ENCODE assay signal across 21 mouse cellular contexts in genomic region chr2:115631826-115632225, GRCm38 (mm10). TPM values are rescaled to one million over a fixed set of nuclear protein-coding genes. Genes with fewer than 3 reads are reported as not detected.
DNase-seq lines count a peak whose midpoint lies in the region; ATAC-seq and TF ChIP-seq lines count a peak whose summit lies in the region.
"Had no signal": no experiment of that assay in that cellular context is flagged by ENCODE, and none has a peak within 500 bp of the region (broad histone marks: within the 10 kb centered on the region; RNA-seq: fewer than 3 reads in every experiment).

No protein-coding gene starts in this region.

- DNase-seq in heart, postnatal 0 days (ENCODE audit: low spot score): no peak
- DNase-seq in heart, adult 9 months (ENCODE audit: low spot score in 2 of 2): no peak
- DNase-seq in kidney, postnatal 0 days (ENCODE audit: low spot score): peak; percentile 44
- no peak for DNase-seq in kidney, adult 18-20 months
- DNase-seq in MEL (ENCODE audit: low read depth, low spot score) (no peak), adipocyte (ENCODE audit: low spot score) (peak; percentile 10)
- DNase-seq in liver, embryonic 11.5 days (ENCODE audit: low spot score): no peak
- DNase-seq: adrenal gland, postnatal 10 days; cerebellum, adult 11 months; cerebellum, adult 8-10 months; cerebellum, postnatal 14 days; embryo, embryonic 11 days; gastrocnemius, postnatal 14 days; heart, postnatal 14 days; kidney, adult 11 months had no signal

- no peak for TF ChIP-seq EP300 in heart, postnatal 0 days (IDR thresholded peaks at IDR 0.05; ENCODE audit: low read depth)
- TF ChIP-seq EP300 in MEL (IDR thresholded peaks at IDR 0.05; ENCODE audit: low read depth in 1 of 2, low read length in 2 of 2): no peak

- no peaks in the 10 kb centered on the region for H3K79me2 ChIP-seq in MEL (ENCODE audit: control insufficient read depth, insufficient read depth, low read length, poor library complexity)

- H3K4me3 ChIP-seq in heart, postnatal 0 days (ENCODE audit: low read depth, low read length): no peak overlapping the region
- no peak overlapping the region for H3K4me3 ChIP-seq in kidney, postnatal 0 days (replicated peaks; ENCODE audit: low read depth, low read length)
- no peak overlapping the region for H3K4me3 ChIP-seq in MEL (ENCODE audit: control insufficient read depth in 1 of 2, insufficient read depth in 1 of 2, low read depth in 2 of 2, low read length in 2 of 2)
- no peak overlapping the region for H3K4me3 ChIP-seq in forebrain, embryonic 16.5 days (replicated peaks; ENCODE audit: low read length)
- no peak overlapping the region for H3K4me3 ChIP-seq in liver, embryonic 11.5 days (ENCODE audit: low read depth, low read length)
- H3K4me3 ChIP-seq: embryonic facial prominence, embryonic 15.5 days; erythroblast, embryonic 14.5 days; forebrain, embryonic 10.5 days had no signal

- 87% methylated on average over 4 of the region's 4 CpGs for WGBS in heart, postnatal 0 days
- 84% methylated on average over 4 of the region's 4 CpGs for WGBS in kidney, postnatal 0 days
- 95% methylated on average over 4 of the region's 4 CpGs for WGBS in forebrain, embryonic 16.5 days
- 90% methylated on average over 4 of the region's 4 CpGs for WGBS in liver, embryonic 11.5 days

- H3K36me3 ChIP-seq in heart, postnatal 0 days (replicated peaks; ENCODE audit: control insufficient read depth, insufficient read depth, low read length): peaks cover 6% of the 10 kb centered on the region; the same call in 1 of the 2 replicates
- H3K36me3 ChIP-seq in kidney, postnatal 0 days (ENCODE audit: insufficient read depth, low read length): no peaks in the 10 kb centered on the region
- H3K36me3 ChIP-seq in MEL (ENCODE audit: control insufficient read depth in 1 of 2, insufficient read depth in 2 of 2, low read length in 2 of 2): no peaks in the 10 kb centered on the region; a peak in 1 of 4 replicates
- no peaks in the 10 kb centered on the region for H3K36me3 ChIP-seq in forebrain, embryonic 16.5 days (ENCODE audit: control insufficient read depth, insufficient read depth)
- no peaks in the 10 kb centered on the region for H3K36me3 ChIP-seq in liver, embryonic 11.5 days (ENCODE audit: control insufficient read depth, insufficient read depth, low read length)

- no peaks in the 10 kb centered on the region for H3K4me1 ChIP-seq in heart, postnatal 0 days (ENCODE audit: control insufficient read depth, insufficient read depth)
- no peaks in the 10 kb centered on the region for H3K4me1 ChIP-seq in kidney, postnatal 0 days (replicated peaks; ENCODE audit: insufficient read depth, low read length)
- no peaks in the 10 kb centered on the region for H3K4me1 ChIP-seq in MEL (ENCODE audit: control insufficient read depth in 1 of 2, insufficient read depth in 2 of 2, low read length in 2 of 2)
- peaks cover 6% of the 10 kb centered on the region; the same call in 1 of the 2 replicates for H3K4me1 ChIP-seq in forebrain, embryonic 16.5 days (replicated peaks; ENCODE audit: control insufficient read depth, insufficient read depth, low read length)
- H3K4me1 ChIP-seq in liver, embryonic 11.5 days (replicated peaks; ENCODE audit: control insufficient read depth, insufficient read depth, low read length): no peaks in the 10 kb centered on the region
- H3K4me1 ChIP-seq: embryonic facial prominence, embryonic 15.5 days had no signal

- no peak overlapping the region for H3K9ac ChIP-seq in heart, postnatal 0 days (replicated peaks; ENCODE audit: low read depth, low read length)
- no peak overlapping the region for H3K9ac ChIP-seq in kidney, postnatal 0 days (ENCODE audit: low read depth, low read length)
- H3K9ac ChIP-seq in MEL (ENCODE audit: control insufficient read depth, low read depth, low read length, poor library complexity, severe bottlenecking): no peak overlapping the region
- H3K9ac ChIP-seq in forebrain, embryonic 16.5 days (replicated peaks; ENCODE audit: low read depth, low read length): no peak overlapping the region
- H3K9ac ChIP-seq in liver, embryonic 11.5 days (ENCODE audit: low read depth, low read length): no peak overlapping the region
- H3K9ac ChIP-seq: embryonic facial prominence, embryonic 15.5 days had no signal

- H3K9me3 ChIP-seq in heart, postnatal 0 days (replicated peaks; ENCODE audit: control insufficient read depth, low read length): no peaks in the 10 kb centered on the region
- H3K9me3 ChIP-seq in kidney, postnatal 0 days (replicated peaks; ENCODE audit: low read length): no peaks in the 10 kb centered on the region
- H3K9me3 ChIP-seq in MEL (replicated peaks; ENCODE audit: insufficient read depth, low read length): no peaks in the 10 kb centered on the region
- no peaks in the 10 kb centered on the region for H3K9me3 ChIP-seq in forebrain, embryonic 16.5 days (ENCODE audit: control insufficient read depth, low read length)
- H3K9me3 ChIP-seq in liver, embryonic 11.5 days (ENCODE audit: control insufficient read depth, low read length): no peaks in the 10 kb centered on the region
- H3K9me3 ChIP-seq: embryonic facial prominence, embryonic 15.5 days; forebrain, embryonic 10.5 days had no signal

- H3K27ac ChIP-seq in heart, postnatal 0 days (ENCODE audit: low read depth): no peak overlapping the region
- H3K27ac ChIP-seq in kidney, postnatal 0 days: no peak overlapping the region
- no peak overlapping the region for H3K27ac ChIP-seq in MEL (ENCODE audit: control insufficient read depth, low read depth, low read length)
- H3K27ac ChIP-seq in forebrain, embryonic 16.5 days (ENCODE audit: low read length): no peak overlapping the region
- H3K27ac ChIP-seq in liver, embryonic 11.5 days (ENCODE audit: low read depth, low read length): no peak overlapping the region
- H3K27ac ChIP-seq: embryonic facial prominence, embryonic 15.5 days; forebrain, embryonic 10.5 days had no signal

- no peak for ATAC-seq in heart, postnatal 0 days (ENCODE audit: insufficient read depth, low read depth)
- no peak for ATAC-seq in kidney, postnatal 0 days (replicated peaks; ENCODE audit: low FRiP score, low read depth)
- ATAC-seq in forebrain, embryonic 16.5 days: no peak
- ATAC-seq in liver, embryonic 11.5 days (replicated peaks; ENCODE audit: low FRiP score): no peak
- ATAC-seq: forebrain, embryonic 14.5 days had no signal

- no peaks in the 10 kb centered on the region for H3K27me3 ChIP-seq in heart, postnatal 0 days (ENCODE audit: control insufficient read depth, insufficient read depth, low read length)
- no peaks in the 10 kb centered on the region for H3K27me3 ChIP-seq in kidney, postnatal 0 days (ENCODE audit: insufficient read depth, low read length)
- no peaks in the 10 kb centered on the region for H3K27me3 ChIP-seq in MEL (ENCODE audit: control insufficient read depth in 1 of 2, insufficient read depth in 2 of 2, low read length in 2 of 2)
- H3K27me3 ChIP-seq in forebrain, embryonic 16.5 days (replicated peaks; ENCODE audit: control insufficient read depth, insufficient read depth, low read length): no peaks in the 10 kb centered on the region
- no peaks in the 10 kb centered on the region for H3K27me3 ChIP-seq in liver, embryonic 11.5 days (replicated peaks; ENCODE audit: control insufficient read depth, insufficient read depth, low read length)
- H3K27me3 ChIP-seq: CH12.LX; embryonic facial prominence, embryonic 15.5 days had no signal

- H3K4me2 ChIP-seq in heart, postnatal 0 days (ENCODE audit: low read depth, low read length): no peak overlapping the region
- H3K4me2 ChIP-seq in kidney, postnatal 0 days (ENCODE audit: low read length): no peak overlapping the region
- no peak overlapping the region for H3K4me2 ChIP-seq in forebrain, embryonic 16.5 days (ENCODE audit: low read length)
- no peak overlapping the region for H3K4me2 ChIP-seq in liver, embryonic 11.5 days
- H3K4me2 ChIP-seq: embryonic facial prominence, embryonic 15.5 days had no signal

- TF ChIP-seq CTCF in heart, postnatal 0 days (IDR thresholded peaks at IDR 0.05; ENCODE audit: low read depth): peak; percentile 39
- TF ChIP-seq CTCF in kidney, postnatal 0 days (IDR thresholded peaks at IDR 0.05; ENCODE audit: low read depth): peak; percentile 51
- TF ChIP-seq CTCF in MEL (IDR thresholded peaks at IDR 0.05 in 2 of 3, conservative IDR thresholded peaks at IDR 0.05 in 1 of 3; ENCODE audit: control insufficient read depth in 1 of 3, insufficient read depth in 1 of 3, low read depth in 2 of 3, low read length in 3 of 3, poor library complexity in 1 of 3, severe bottlenecking in 1 of 3): no peak

- no peak for TF ChIP-seq POLR2A in MEL (IDR thresholded peaks at IDR 0.05; ENCODE audit: control insufficient read depth in 1 of 2, insufficient read depth in 1 of 2, low read depth in 1 of 2, low read length in 2 of 2, poor library complexity in 1 of 2)

- peak; percentile 4; the same call in 1 of the 2 replicates for TF ChIP-seq RAD21 in MEL (IDR thresholded peaks at IDR 0.05; ENCODE audit: low read depth, low read length)

TF ChIP-seq in MEL, 35 proteins besides CTCF, POLR2A, EP300 and RAD21 (continues in another document):
- TF ChIP-seq CHD2 (IDR thresholded peaks at IDR 0.05; ENCODE audit: low read length) (no peak), ZKSCAN1 (IDR thresholded peaks at IDR 0.05; ENCODE audit: low read depth, low read length) (no peak), NELFE (IDR thresholded peaks at IDR 0.05; ENCODE audit: low read depth, low read length) (no peak), USF2 (IDR thresholded peaks at IDR 0.05; ENCODE audit: borderline replicate concordance in 1 of 2, insufficient read depth in 1 of 2, low read depth in 1 of 2, low read length in 2 of 2) (no peak), SMC3 (IDR thresholded peaks at IDR 0.05; ENCODE audit: low read depth, low read length) (no peak), NRF1 (IDR thresholded peaks at IDR 0.05; ENCODE audit: insufficient read depth, low read depth, low read length, poor library complexity, severe bottlenecking) (no peak), MAFK (IDR thresholded peaks at IDR 0.05; ENCODE audit: borderline replicate concordance, low read depth, low read length) (no peak), MAZ (IDR thresholded peaks at IDR 0.05; ENCODE audit: low read depth, low read length) (no peak), POLR2AphosphoS2 (IDR thresholded peaks at IDR 0.05; ENCODE audit: low read length) (no peak), MXI1 (IDR thresholded peaks at IDR 0.05; ENCODE audit: low read depth, low read length) (no peak), GATA1 (IDR thresholded peaks at IDR 0.05; ENCODE audit: low read depth, low read length) (no peak)

RNA-seq across cellular contexts. Expression of gene BC052040, which starts 50.3 kb away (rescaled TPM):
- 3.9 and 4.0 TPM in 2 replicates for total RNA-seq in heart, postnatal 0 days (2014; rRNA removed; ENCODE audit: low replicate concordance)
- 4.1 and 5.1 TPM in 2 replicates for polyA plus RNA-seq in heart, postnatal 0 days (2015; fragmentation: Nextera tagmentation; extraction: Ambion mirVana)
- 8.2 and 8.8 TPM in 2 replicates for polyA plus RNA-seq in kidney, postnatal 0 days (2015; fragmentation: Nextera tagmentation; extraction: Ambion mirVana)
- total RNA-seq in MEL (2012; rRNA removed): 5.2 and 5.3 TPM in 2 replicates
- 10 to 100 TPM in 1 of 2 experiments, not detected in 1; 18.2 TPM for polyA plus RNA-seq in MEL (2012; ENCODE audit: insufficient read depth in 1 of 2, insufficient read length in 2 of 2, low read depth in 1 of 2, low replicate concordance in 2 of 2, missing spikeins in 1 of 2)
- polyA plus RNA-seq in forebrain, embryonic 16.5 days (2015; fragmentation: Nextera tagmentation; extraction: Ambion mirVana): 18.3 and 18.8 TPM in 2 replicates
- polyA plus RNA-seq in liver, embryonic 11.5 days (2014; fragmentation: Nextera tagmentation; extraction: Ambion mirVana): 13.8 and 13.9 TPM in 2 replicates

Comparison
In these comparisons a context has a peak if more than half of its experiments do, and no peak if none do; other contexts are left out.
1. DNase-seq: peak in kidney, postnatal 0 days (single experiment) and adipocyte (single experiment); none in heart, postnatal 0 days (single experiment), heart, adult 9 months (0 of 2), kidney, adult 18-20 months (single experiment), MEL (single experiment) and liver, embryonic 11.5 days (single experiment).
2. CTCF ChIP-seq: peak in heart, postnatal 0 days (single experiment) and kidney, postnatal 0 days (single experiment); none in MEL (0 of 3).